Mouse (Mus musculus) heart, embryonic 12.5 days (tissue): Measurements from ENCODE around the gene Gm21776. TPM values are rescaled to one million over a fixed set of nuclear protein-coding genes. Genes with fewer than 3 reads are reported as not detected.
"Not testable (repeated sequence)": the region's sequence is repeated elsewhere in the genome, so short reads cannot be mapped to it uniquely, and the experiment has no call there.

ENCODE experiments used
- ATAC-seq: fragments of 200-750 bp; cut with Nextera tagmentation; 2 replicates; pipeline ENCODE4 v1.8.0; 2017; ENCODE audit warnings: moderate TSS enrichment, moderate library complexity; ENCODE audit not compliant: insufficient number of reproducible peaks, low FRiP score
- H3K27ac ChIP-seq: fragments of 300-500 bp; sonication (generic); 2 replicates; pipeline ENCODE4 v1.5.1; 2016; ENCODE audit warnings: mild to moderate bottlenecking, moderate library complexity; ENCODE audit not compliant: poor library complexity, severe bottlenecking
- H3K27me3 ChIP-seq: fragments of 300-500 bp; sonication (generic); replicated peaks from 2 replicates; pipeline ENCODE4 v1.6.1; 2016; ENCODE audit warnings: mild to moderate bottlenecking, moderate library complexity
- H3K36me3 ChIP-seq: fragments of 300-500 bp; sonication (generic); 2 replicates; pipeline ENCODE4 v1.6.1; 2016; ENCODE audit warnings: mild to moderate bottlenecking, moderate library complexity
- H3K4me1 ChIP-seq: fragments of 300-500 bp; sonication (generic); replicated peaks from 2 replicates; pipeline ENCODE4 v1.6.1; 2016; ENCODE audit warnings: mild to moderate bottlenecking
- H3K4me2 ChIP-seq: fragments of 300-500 bp; sonication (generic); 2 replicates; pipeline ENCODE4 v1.6.1; 2016; ENCODE audit warnings: mild to moderate bottlenecking, moderate library complexity
- H3K4me3 ChIP-seq: fragments of 300-500 bp; sonication (generic); 2 replicates; pipeline ENCODE4 v1.5.1; 2016; ENCODE audit warnings: mild to moderate bottlenecking
- H3K9ac ChIP-seq: fragments of 300-500 bp; sonication (generic); 2 replicates; pipeline ENCODE4 v1.6.1; 2016; ENCODE audit warnings: mild to moderate bottlenecking, moderate library complexity
- H3K9me3 ChIP-seq: fragments of 300-500 bp; sonication (generic); replicated peaks from 2 replicates; pipeline ENCODE4 v1.6.1; 2016; ENCODE audit warnings: mild to moderate bottlenecking, moderate library complexity
- WGBS: fragments of 180-500 bp; shearing (Covaris S2); methylation state at CpG from one replicate; pipeline ENCODE4 v1.1.7; 2016; 5-methylcytosine and 5-hydroxymethylcytosine counted together
- polyA plus RNA-seq: library from polyadenylated mRNA; unstranded; fragments of >200 nt; fragmentation: Nextera tagmentation; extraction: Ambion mirVana; gene quantifications from 2 replicates; pipeline ENCODE4 v1.2.1, GENCODE M21; 2016

Gene Gm21776
- polyA plus RNA-seq = not detected in 2 replicates

- not testable (repeated sequence) for H3K36me3 ChIP-seq, H3K9ac ChIP-seq, H3K27me3 ChIP-seq, H3K4me1 ChIP-seq, H3K9me3 ChIP-seq, H3K27ac ChIP-seq, ATAC-seq, H3K4me2 ChIP-seq, H3K4me3 ChIP-seq
- WGBS = no CpG with 5 or more reads among the region's 3 CpGs
Measured at GRCm38 (mm10) chrY:76378362-76378761, at the start of gene Gm21776. TSS of gene Gm21776 (plus strand) at chrY:76378662.
